Mouse (Mus musculus): ENCODE measurements around the gene Atoh8.

- TF ChIP-seq POLR2A (IDR thresholded peaks at IDR 0.05; ENCODE audit: insufficient read depth, low read depth, low read length) (no peak), CTCF (IDR thresholded peaks at IDR 0.05) (no peak), EP300 (IDR thresholded peaks at IDR 0.05; ENCODE audit: insufficient read depth, low read depth, low read length) (no peak)
Observed at GRCm38 (mm10) chr6:72268149-72268847, 32.9 kb upstream of the Atoh8 start.
